Mouse (Mus musculus): Measurements from ENCODE around the gene Ccdc180. TPM values are rescaled to one million over a fixed set of nuclear protein-coding genes. Genes with fewer than 3 reads are reported as not detected.
A peak's percentile ranks its signal among the peaks of the same experiment; 100 is the strongest.

The Ccdc180 gene
- total RNA-seq (2021) = under 1 TPM in 1 of 2 experiments, not detected in 1; 0.17 TPM
- long read RNA-seq, experiment 1 = 0 reads
- long read RNA-seq, experiment 2 = 0 reads

- peak; percentile 55 to 57 for DNase-seq
- intact Hi-C loops (cut with DNase I) = no loop called here
Observed at GRCm38 (mm10) chr4:45890066-45890761, at the start of gene Ccdc180. Gene Ccdc180, plus strand, starts transcription at chr4:45890303.

- intact Hi-C loops (cut with DNase I) = no loop called here
- peak; percentile 22 to 44 for DNase-seq
Observed at GRCm38 (mm10) chr4:45844355-45844754, 45.7 kb upstream of the Ccdc180 start.

GRCm38 (mm10) chr4:45846263-45846662 lies 43.8 kb upstream of the Ccdc180 start:
- intact Hi-C loops (cut with DNase I) = loop anchor here (2.0 kb wide), 1 partner anchor 13 kb away; no protein-coding TSS in a partner anchor
- no peak for DNase-seq

- intact Hi-C loops (cut with DNase I) = no loop called here
- no peak for DNase-seq
Observed at GRCm38 (mm10) chr4:45848109-45848824, 41.8 kb upstream of the Ccdc180 start, which contains the start of gene Stra6l. Gene Stra6l, plus strand, starts transcription at chr4:45848664.

GRCm38 (mm10) chr4:45848825-45849156 lies 41.3 kb upstream of the Ccdc180 start:
- no peak for DNase-seq
- intact Hi-C loops (cut with DNase I) = no loop called here

- intact Hi-C loops (cut with DNase I) = no loop called here
- DNase-seq = no peak
Observed at GRCm38 (mm10) chr4:45849419-45849818, 40.7 kb upstream of the Ccdc180 start.

- intact Hi-C loops (cut with DNase I) = loop anchor here (5.0 to 10.0 kb wide), 2 partner anchors 64 to 307 kb away; no protein-coding TSS in a partner anchor
- DNase-seq = no peak
Observed at GRCm38 (mm10) chr4:45851640-45852051, 38.5 kb upstream of the Ccdc180 start.

GRCm38 (mm10) chr4:45853496-45854246 lies 36.4 kb upstream of the Ccdc180 start:
- no peak for DNase-seq
- intact Hi-C loops (cut with DNase I) = loop anchor here (2.0 to 10.0 kb wide), 3 partner anchors 66 to 435 kb away; no protein-coding TSS in a partner anchor

GRCm38 (mm10) chr4:45855803-45856424 lies 34.2 kb upstream of the Ccdc180 start:
- DNase-seq = peak; percentile 76 to 87

GRCm38 (mm10) chr4:45861160-45861559 lies 28.9 kb upstream of the Ccdc180 start:
- intact Hi-C loops (cut with DNase I) = no loop called here
- no peak for DNase-seq

More at GRCm38 (mm10) chr4:45855803-45856424, 34.2 kb upstream of the Ccdc180 start:
- intact Hi-C loops (cut with DNase I) = loop anchor here (2.0 to 10.0 kb wide), 4 partner anchors 124 to 569 kb away; no protein-coding TSS in a partner anchor

GRCm38 (mm10) chr4:45867416-45867815 lies 22.7 kb upstream of the Ccdc180 start:
- no peak for DNase-seq
- intact Hi-C loops (cut with DNase I) = no loop called here

GRCm38 (mm10) chr4:45869021-45869815 lies 20.9 kb upstream of the Ccdc180 start:
- intact Hi-C loops (cut with DNase I) = no loop called here
- no peak for DNase-seq

GRCm38 (mm10) chr4:45872147-45872546 lies 18.0 kb upstream of the Ccdc180 start:
- intact Hi-C loops (cut with DNase I) = no loop called here
- no peak for DNase-seq

- intact Hi-C loops (cut with DNase I) = no loop called here
- peak; percentile 8 to 50 for DNase-seq
Observed at GRCm38 (mm10) chr4:45878929-45879328, 11.2 kb upstream of the Ccdc180 start.

GRCm38 (mm10) chr4:45882521-45882920 lies 7.6 kb upstream of the Ccdc180 start:
- intact Hi-C loops (cut with DNase I) = no loop called here
- DNase-seq = no peak

- intact Hi-C loops (cut with DNase I) = no loop called here
- no peak for DNase-seq
Observed at GRCm38 (mm10) chr4:45883250-45883649, 6.9 kb upstream of the Ccdc180 start.

- intact Hi-C loops (cut with DNase I) = no loop called here
Observed at GRCm38 (mm10) chr4:45889487-45889886, 616 bp upstream of the Ccdc180 start.

GRCm38 (mm10) chr4:45896425-45897081 lies 6.5 kb downstream of the Ccdc180 start:
- intact Hi-C loops (cut with DNase I) = no loop called here
- no peak for DNase-seq

More at GRCm38 (mm10) chr4:45889487-45889886, 616 bp upstream of the Ccdc180 start:
- no peak for DNase-seq

GRCm38 (mm10) chr4:45898413-45898812 lies 8.3 kb downstream of the Ccdc180 start:
- no peak for DNase-seq
- intact Hi-C loops (cut with DNase I) = no loop called here
